Mouse (Mus musculus) hindbrain, embryonic 14.5 days (tissue): ENCODE data around the gene Abca3. TPM values are rescaled to one million over a fixed set of nuclear protein-coding genes. Genes with fewer than 3 reads are reported as not detected.
"Not testable (repeated sequence)": the region's sequence is repeated elsewhere in the genome, so short reads cannot be mapped to it uniquely, and the experiment has no call there.

ENCODE experiments used
- ATAC-seq: fragments of 200-750 bp; cut with Nextera tagmentation; 2 replicates; pipeline ENCODE4 v1.8.0; 2017; ENCODE audit warnings: moderate number of reproducible peaks, mild to moderate bottlenecking, moderate TSS enrichment, moderate library complexity; ENCODE audit not compliant: low FRiP score
- DNase-seq: peaks from one replicate; pipeline ENCODE4 v3.0.0-alpha.2; 2015; ENCODE audit warnings: low spot score
- H3K27ac ChIP-seq: fragments of 300-500 bp; sonication (generic); 2 replicates; pipeline ENCODE4 v1.5.1; 2014; ENCODE audit warnings: mild to moderate bottlenecking, moderate library complexity
- H3K27me3 ChIP-seq: fragments of 300-500 bp; sonication (generic); 2 replicates; pipeline ENCODE4 v1.6.1; 2014; ENCODE audit warnings: mild to moderate bottlenecking, low read length, mixed read lengths; ENCODE audit not compliant: control insufficient read depth, insufficient read depth
- H3K36me3 ChIP-seq: fragments of 300-500 bp; sonication (generic); replicated peaks from 2 replicates; pipeline ENCODE4 v1.6.1; 2014; ENCODE audit not compliant: control insufficient read depth, insufficient read depth
- H3K4me1 ChIP-seq: fragments of 300-500 bp; sonication (generic); replicated peaks from 2 replicates; pipeline ENCODE4 v1.6.1; 2014; ENCODE audit warnings: antibody characterized with exemption, low read length, mixed read lengths; ENCODE audit not compliant: control insufficient read depth, insufficient read depth
- H3K4me2 ChIP-seq: fragments of 300-500 bp; sonication (generic); replicated peaks from 2 replicates; pipeline ENCODE4 v1.6.1; 2014; ENCODE audit warnings: mild to moderate bottlenecking, moderate library complexity
- H3K4me3 ChIP-seq: fragments of 300-500 bp; sonication (generic); replicated peaks from 2 replicates; pipeline ENCODE4 v1.5.1; 2014; ENCODE audit warnings: mild to moderate bottlenecking, low read length
- H3K9ac ChIP-seq: fragments of 300-500 bp; sonication (generic); 2 replicates; pipeline ENCODE4 v1.6.1; 2014
- H3K9me3 ChIP-seq: fragments of 300-500 bp; sonication (generic); 2 replicates; pipeline ENCODE4 v1.6.1; 2016; ENCODE audit warnings: low read length; ENCODE audit not compliant: control insufficient read depth
- WGBS: fragments of 180-500 bp; shearing (Covaris S2); extraction: QIAGEN DNeasy Blood & Tissue Kit; methylation state at CpG from one replicate; pipeline ENCODE4 v1.1.7; 2014; 5-methylcytosine and 5-hydroxymethylcytosine counted together
- polyA plus RNA-seq: library from polyadenylated mRNA; unstranded; fragments of >200 nt; fragmentation: Nextera tagmentation; extraction: Ambion mirVana; gene quantifications from 2 replicates; pipeline ENCODE4 v1.2.1, GENCODE M21; 2014

Abca3 gene
- polyA plus RNA-seq, 1 experiment from 2014 or later: 32.8 TPM

DNA sequence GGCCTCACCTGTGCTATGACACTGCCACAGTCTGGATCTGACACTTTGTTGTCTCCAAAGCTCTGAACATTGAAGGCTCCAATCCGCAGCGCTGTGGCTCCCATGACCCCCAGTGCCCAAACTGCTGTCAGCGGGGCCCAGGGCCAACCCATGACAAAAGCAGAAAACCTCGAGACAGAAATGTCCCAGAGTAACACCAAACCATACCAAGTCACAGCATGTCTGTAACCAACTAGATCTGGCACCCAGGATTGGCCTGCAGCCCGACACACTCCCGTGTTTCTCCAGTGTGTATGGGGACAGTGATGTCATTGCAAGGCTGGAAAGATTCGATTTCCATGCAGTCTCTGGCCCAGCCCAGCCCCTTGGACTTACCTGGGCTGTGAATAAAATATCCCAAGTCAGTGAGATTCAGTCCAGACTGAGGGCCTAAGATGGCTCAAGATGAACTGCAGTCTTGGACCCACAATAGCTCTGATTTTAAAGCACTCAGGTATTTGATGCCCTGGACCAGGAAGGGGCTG is 90.9 kb downstream of the Abca3 start, which contains the start of gene Dnase1l2:
TSS of gene Dnase1l2 (minus strand) at position 474 of the 524 bp plus-strand sequence.
- H3K27ac ChIP-seq: no peak within 1 kb of the TSS
- WGBS: 82% methylated on average over 7 of the region's 7 CpGs
- no peak within 1 kb of the TSS for H3K4me3 ChIP-seq
- H3K4me1 ChIP-seq: no peaks in the 10 kb centered on the region
- no peaks in the 10 kb centered on the region for H3K9me3 ChIP-seq
- H3K36me3 ChIP-seq: peaks cover 97% of the 10 kb centered on the region
- no peak for ATAC-seq
- H3K27me3 ChIP-seq: no peaks in the 10 kb centered on the region
- no peak within 1 kb of the TSS for H3K9ac ChIP-seq
- no peak for DNase-seq
- no peak within 1 kb of the TSS for H3K4me2 ChIP-seq

- Histone ChIP-seq H3K9me3 (no peaks in the 10 kb centered on the region), H3K9ac (no peak overlapping the region), H3K36me3 (peaks cover 98% of the 10 kb centered on the region), H3K27me3 (no peaks in the 10 kb centered on the region), H3K4me3 (no peak overlapping the region), H3K27ac (no peak overlapping the region), H3K4me2 (no peak overlapping the region), H3K4me1 (no peaks in the 10 kb centered on the region)
- DNase-seq (no peak), ATAC-seq (no peak)
- 93% methylated on average over 4 of the region's 4 CpGs for WGBS
Observed at GRCm38 (mm10) chr17:24443409-24443808, 91.7 kb downstream of the Abca3 start.

- H3K36me3 ChIP-seq: peaks cover 99% of the 10 kb centered on the region
- H3K4me3 ChIP-seq: no peak overlapping the region
- H3K27ac ChIP-seq: no peak overlapping the region
- WGBS: 97% methylated on average over 8 of the region's 8 CpGs
- no peaks in the 10 kb centered on the region for H3K9me3 ChIP-seq
- H3K4me1 ChIP-seq: no peaks in the 10 kb centered on the region
- H3K9ac ChIP-seq: no peak overlapping the region
- H3K4me2 ChIP-seq: no peak overlapping the region
- no peaks in the 10 kb centered on the region for H3K27me3 ChIP-seq
- no peak for DNase-seq
- no peak for ATAC-seq
Observed at GRCm38 (mm10) chr17:24446590-24446989, 94.8 kb downstream of the Abca3 start.

DNA sequence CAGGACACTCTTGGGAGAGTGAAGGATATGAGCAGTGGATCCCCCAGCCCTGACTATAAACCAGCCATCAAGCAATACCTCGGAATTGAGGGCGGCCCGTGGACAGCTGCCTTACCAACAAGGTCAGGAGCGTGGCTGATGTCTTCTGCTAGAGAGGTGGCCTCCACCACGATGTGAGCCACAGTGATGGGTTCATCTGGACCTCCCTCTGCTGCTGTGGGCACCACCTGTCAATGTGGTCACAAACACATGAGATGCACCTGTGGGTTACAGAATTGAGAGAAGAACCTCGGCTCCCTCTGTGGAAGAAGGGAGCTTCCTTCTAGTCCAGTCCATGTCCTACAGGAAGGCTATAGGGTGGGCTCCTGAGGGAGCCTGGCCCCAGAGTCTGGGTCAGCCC is 97.8 kb downstream of the Abca3 start:
- DNase-seq (no peak), ATAC-seq (no peak)
- H3K4me1 ChIP-seq: peaks cover 14% of the 10 kb centered on the region
- no peaks in the 10 kb centered on the region for H3K9me3 ChIP-seq
- 95% methylated on average over 6 of the region's 6 CpGs for WGBS
- no peaks in the 10 kb centered on the region for H3K27me3 ChIP-seq
- no peak overlapping the region for H3K4me3 ChIP-seq
- H3K4me2 ChIP-seq: no peak overlapping the region
- peaks cover 72% of the 10 kb centered on the region for H3K36me3 ChIP-seq
- no peak overlapping the region for H3K27ac ChIP-seq
- H3K9ac ChIP-seq: no peak overlapping the region

DNA sequence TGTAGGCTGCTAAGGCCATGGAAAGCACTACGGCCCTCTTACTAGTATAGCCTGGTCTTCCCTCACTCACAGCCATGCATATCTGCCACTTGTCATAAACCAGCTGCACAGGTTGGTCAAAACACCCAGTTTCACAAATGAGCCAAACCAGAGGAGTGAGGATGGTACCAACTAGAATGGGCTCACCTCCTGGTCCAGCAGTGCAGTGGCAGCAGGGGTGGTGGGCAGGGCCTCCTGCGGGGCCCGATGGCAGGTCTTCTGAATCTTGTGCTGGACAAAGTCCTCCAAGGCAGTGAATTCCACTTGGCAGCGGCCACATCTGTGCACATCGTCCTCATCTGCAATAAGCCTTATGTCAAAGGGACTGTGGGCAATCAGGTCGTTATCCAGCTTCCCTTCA is 99.5 kb downstream of the Abca3 start:
- Histone ChIP-seq H3K27ac (no peak overlapping the region), H3K36me3 (peaks cover 55% of the 10 kb centered on the region), H3K4me2 (no peak overlapping the region), H3K4me1 (peaks cover 14% of the 10 kb centered on the region), H3K4me3 (no peak overlapping the region), H3K9me3 (no peaks in the 10 kb centered on the region), H3K9ac (no peak overlapping the region), H3K27me3 (no peaks in the 10 kb centered on the region)
- ATAC-seq (no peak), DNase-seq (no peak)
- 96% methylated on average over 6 of the region's 6 CpGs for WGBS

DNA sequence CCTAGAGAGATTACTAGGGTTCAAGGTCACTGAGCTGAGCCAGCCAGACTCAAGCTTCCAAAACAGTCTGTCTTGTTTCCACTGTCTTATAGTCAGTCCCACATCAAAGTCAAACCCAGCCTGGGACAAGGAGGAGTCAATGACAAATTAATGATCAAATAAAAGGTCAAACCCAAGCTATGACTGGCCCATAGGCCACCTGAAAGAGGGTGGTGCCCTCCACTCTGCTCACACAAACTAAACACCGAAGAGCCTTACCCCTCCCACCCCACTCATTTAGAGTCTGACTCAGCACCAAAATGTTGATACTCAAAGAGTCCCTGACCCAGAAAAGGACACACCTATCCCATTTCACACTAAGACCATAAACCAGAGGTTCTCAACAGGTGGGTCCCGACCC is 101.6 kb downstream of the Abca3 start:
- Histone ChIP-seq H3K4me3 (no peak overlapping the region), H3K4me2 (peak overlapping the region; percentile 72)
- no peak for DNase-seq

DNA sequence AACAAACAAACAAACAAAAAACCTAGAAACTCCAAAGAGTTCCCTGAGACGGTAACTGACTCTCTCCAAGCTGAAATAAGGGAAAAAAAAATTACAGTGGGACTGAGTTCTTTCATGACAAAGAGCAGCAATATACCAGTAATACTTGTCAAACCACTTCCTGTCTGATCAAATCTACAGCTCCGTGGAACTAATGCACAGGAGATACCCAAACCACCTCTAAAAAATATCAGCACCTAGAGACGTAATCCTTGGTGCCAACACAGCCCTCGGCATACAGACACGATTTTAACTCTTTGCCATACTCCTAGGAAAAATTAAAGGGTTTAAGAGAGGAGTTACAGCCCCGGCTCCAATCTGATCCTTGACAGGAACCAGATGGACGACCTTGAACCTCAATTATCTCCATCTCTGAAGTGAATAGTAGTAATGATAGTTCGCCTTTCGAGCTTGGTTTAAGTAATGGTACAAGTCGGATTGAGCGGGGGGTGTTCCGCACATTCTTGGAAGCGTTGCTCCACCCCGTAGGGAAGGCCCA is 102.5 kb downstream of the Abca3 start:
- H3K27ac ChIP-seq: peak overlapping the region; percentile 95
- H3K36me3 ChIP-seq: peaks cover 24% of the 10 kb centered on the region
- no peaks in the 10 kb centered on the region for H3K27me3 ChIP-seq
- H3K4me3 ChIP-seq: peak overlapping the region; percentile 81
- no peak for ATAC-seq
- peaks cover 14% of the 10 kb centered on the region for H3K4me1 ChIP-seq
- no peaks in the 10 kb centered on the region for H3K9me3 ChIP-seq
- no peak for DNase-seq
- WGBS: 13% methylated on average over 14 of the region's 14 CpGs
- peak overlapping the region; percentile 72 for H3K4me2 ChIP-seq
- peak overlapping the region; percentile 94 for H3K9ac ChIP-seq

More for the DNA sequence above, 101.6 kb downstream of the Abca3 start:
- no peaks in the 10 kb centered on the region for H3K27me3 ChIP-seq
- H3K9me3 ChIP-seq: no peaks in the 10 kb centered on the region
- peaks cover 14% of the 10 kb centered on the region for H3K4me1 ChIP-seq
- no peak for ATAC-seq
- H3K27ac ChIP-seq: no peak overlapping the region
- WGBS: 98% methylated on average over 2 of the region's 2 CpGs
- peaks cover 33% of the 10 kb centered on the region for H3K36me3 ChIP-seq
- no peak overlapping the region for H3K9ac ChIP-seq

DNA sequence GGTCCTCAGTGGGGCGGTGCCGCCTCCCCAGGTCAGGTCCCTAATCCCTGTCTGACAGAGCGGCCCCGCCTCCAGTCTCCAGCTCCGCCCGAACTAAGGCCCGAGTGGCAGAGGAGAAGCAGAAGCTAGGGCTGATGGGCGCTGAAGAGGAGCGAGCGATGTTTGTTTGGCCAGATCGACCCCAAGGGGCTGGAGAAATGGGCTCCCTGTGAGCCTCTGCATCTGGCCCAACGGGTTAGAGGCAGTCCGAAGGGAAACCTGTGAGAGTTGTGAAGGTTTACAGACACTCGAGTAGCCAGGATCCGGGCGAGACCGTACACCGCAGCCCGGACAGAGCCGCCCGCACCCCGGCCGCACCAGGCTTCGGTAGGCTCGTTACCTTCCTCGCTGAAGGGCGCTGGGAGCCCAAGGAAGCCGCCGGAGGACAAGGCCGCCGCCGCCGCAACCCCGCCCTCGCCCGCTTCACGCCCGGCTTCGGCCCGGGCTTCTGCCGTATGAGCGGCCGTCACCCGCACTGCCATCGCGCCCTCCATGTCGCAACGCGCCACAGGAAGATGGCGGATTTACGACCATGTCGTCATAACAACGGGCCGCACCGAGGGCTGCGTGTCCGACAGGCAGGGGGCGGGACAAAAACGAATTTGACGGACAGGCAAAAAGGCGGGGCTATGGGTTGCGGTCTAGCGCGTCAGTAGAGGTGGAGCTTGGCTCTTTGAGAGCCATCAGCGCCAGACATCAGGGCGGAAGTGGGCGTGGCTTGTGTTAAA is 103.2 kb downstream of the Abca3 start:
- Histone ChIP-seq H3K4me3 (peak overlapping the region; percentile 81), H3K4me1 (peaks cover 14% of the 10 kb centered on the region), H3K9ac (peak overlapping the region; percentile 94), H3K27me3 (no peaks in the 10 kb centered on the region), H3K9me3 (no peaks in the 10 kb centered on the region), H3K27ac (peak overlapping the region; percentile 95), H3K4me2 (peak overlapping the region; percentile 72), H3K36me3 (peaks cover 17% of the 10 kb centered on the region)
- WGBS: under 1% methylated on average over 66 of the region's 67 CpGs
- DNase-seq: peak; percentile 99
- peak; percentile 94 for ATAC-seq

- not testable (repeated sequence) for H3K27ac ChIP-seq, H3K27me3 ChIP-seq, H3K4me3 ChIP-seq, H3K9me3 ChIP-seq, H3K9ac ChIP-seq, ATAC-seq, DNase-seq
- 55% methylated on average over 9 of the region's 10 CpGs for WGBS
- Histone ChIP-seq H3K4me1 (peaks cover 14% of the 10 kb centered on the region), H3K4me2 (peak overlapping the region; percentile 37), H3K36me3 (peaks cover 10% of the 10 kb centered on the region)
Observed at GRCm38 (mm10) chr17:24455523-24456206, 103.9 kb downstream of the Abca3 start.
